Mouse (Mus musculus): ENCODE results near the gene Ring1.

Gene Ring1

GRCm38 (mm10) chr17:33991788-33992664 lies 32.5 kb downstream of the Ring1 start:
- DNase-seq, result peak; percentile 68 to 73

GRCm38 (mm10) chr17:33982136-33982535 lies 42.3 kb downstream of the Ring1 start:
- peak; percentile 80 for DNase-seq

DNA sequence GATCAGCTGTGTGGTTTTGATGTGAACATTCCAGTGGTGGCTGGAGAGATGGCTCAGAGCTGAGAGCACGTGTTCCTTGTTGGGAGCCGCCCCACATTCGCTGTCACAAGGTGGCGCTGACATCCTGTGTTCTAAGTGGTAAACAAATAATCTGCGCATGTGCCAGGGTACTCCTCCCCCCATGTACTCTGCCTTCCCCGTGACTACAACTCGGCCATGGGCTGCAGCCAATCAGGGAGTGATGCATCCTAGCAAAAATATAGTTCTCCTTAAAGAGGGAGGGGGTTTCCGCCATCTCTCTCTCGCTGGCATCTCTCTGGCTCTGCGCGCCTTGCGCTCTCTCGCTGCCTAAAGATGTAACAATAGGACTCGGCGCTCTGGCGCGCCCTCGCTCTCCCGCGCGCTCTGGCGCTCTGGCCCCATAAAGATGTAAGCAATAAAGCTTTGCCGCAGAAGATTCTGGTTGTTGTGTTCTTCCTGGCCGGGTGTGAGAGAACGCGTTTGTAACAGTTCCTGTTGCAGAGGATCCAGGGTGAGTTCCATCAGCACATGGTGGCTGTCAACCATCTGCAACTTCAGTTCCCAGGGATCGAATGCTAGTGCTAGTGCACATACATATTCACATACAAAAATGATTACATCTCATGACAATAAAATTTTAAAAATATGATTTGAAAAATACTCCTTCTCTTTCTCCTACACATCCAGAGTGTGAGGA lies 43.1 kb downstream of the Ring1 start:
- peak; percentile 91 to 94 for DNase-seq

DNA sequence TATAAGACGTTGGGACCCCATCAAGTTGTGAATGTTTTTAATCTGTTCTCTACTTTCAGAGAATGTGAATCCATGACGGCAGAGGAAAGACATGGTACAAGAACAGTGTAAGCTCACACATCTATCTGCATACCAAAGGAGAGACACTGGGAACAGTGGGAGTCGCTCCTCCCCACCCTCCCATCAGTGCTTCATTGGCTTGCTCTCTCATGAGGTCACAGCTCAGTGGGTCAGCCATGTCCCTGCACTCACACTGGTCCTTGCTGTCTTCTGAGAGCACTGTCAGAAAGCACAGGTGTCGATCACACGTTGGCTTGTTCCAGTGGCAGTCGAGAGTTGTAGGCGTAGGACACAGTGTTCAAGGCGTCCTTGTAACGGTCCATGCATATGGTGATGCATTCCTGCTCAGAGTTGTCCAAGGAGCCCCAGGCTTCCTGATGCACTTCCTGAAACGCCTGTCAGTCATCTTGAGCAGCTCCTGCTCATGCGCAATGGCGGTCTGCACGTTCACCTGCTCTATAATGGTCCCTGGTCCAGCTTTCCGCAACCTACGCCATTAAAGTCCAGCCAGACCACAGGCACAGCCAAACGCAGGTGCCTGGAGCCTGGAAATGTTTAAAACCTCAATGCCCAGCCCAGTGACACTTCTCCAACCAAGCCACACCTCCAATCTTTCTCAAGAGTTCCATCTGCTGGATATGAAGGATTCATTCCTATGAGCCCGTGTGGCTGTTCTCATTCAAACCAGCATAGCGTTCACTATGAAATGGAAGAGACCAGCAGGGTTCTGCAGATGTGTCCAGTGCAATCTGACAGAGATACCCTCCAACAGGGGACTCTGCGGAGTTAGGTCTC lies 44.1 kb downstream of the Ring1 start:
- DNase-seq, result no peak

DNA sequence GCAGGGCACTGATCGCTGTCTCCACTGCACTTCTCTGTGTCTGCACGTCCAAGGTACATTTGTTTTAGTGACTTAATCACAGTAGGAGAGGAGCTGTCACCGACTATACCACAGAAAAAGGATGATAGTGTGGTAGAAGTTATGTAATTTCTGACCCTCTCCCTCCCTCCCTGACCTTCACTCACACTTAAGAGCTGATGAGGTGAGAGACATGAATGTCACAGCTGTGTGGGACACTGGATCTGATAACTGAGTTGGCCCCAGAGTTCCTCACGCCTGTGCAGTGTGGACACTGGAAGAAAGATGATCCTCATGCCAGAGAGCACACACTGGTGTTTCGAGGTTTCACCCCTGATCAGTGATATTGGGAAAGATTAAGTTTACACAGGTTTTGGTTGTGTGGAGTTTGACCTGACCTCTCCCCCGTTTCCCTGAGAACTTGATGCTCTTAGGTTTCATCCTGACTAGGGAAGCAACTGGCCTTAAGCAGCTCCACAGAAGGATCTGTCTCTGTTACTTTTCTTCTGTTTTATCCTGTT lies 44.9 kb downstream of the Ring1 start:
- DNase-seq, result no peak

GRCm38 (mm10) chr17:33978631-33979031 lies 45.8 kb downstream of the Ring1 start:
- peak; percentile 73 to 87 for DNase-seq

DNA sequence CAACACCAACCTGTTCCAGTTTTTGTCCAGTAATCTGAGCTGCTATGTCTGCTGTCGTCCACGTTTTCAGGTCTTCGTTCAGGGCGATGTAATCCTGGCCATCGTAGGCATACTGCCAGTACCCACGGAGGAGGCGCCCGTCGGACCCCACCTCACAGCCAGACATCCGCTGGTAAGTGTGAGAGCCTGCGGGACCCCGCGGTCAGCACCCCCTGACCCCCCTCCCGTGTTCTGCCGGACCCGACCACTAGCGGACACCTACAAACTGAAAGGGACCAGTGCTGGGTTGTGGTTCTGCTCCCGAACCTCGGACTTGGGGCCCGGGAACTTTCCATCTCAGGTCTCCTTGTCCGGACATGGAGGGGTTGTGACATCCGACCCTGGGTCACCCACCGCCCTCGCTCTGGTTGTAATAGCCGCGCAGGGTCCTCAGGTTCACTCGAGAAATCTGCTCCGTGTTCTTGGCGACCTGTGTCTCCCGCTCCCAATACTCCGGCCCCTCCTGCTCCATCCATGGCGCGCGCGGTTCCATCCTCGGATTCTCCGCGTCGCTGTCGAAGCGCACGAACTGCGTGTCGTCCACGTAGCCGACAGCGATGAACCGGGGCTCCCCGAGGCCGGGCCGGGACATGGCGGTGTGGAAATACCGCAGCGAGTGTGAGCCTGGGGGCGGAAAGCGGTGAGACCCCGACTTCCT lies 46.5 kb downstream of the Ring1 start:
- no peak for DNase-seq

- no peak for DNase-seq
These were observed 50.9 kb downstream of the Ring1 start for GRCm38 (mm10) chr17:33973572-33973971.

DNA sequence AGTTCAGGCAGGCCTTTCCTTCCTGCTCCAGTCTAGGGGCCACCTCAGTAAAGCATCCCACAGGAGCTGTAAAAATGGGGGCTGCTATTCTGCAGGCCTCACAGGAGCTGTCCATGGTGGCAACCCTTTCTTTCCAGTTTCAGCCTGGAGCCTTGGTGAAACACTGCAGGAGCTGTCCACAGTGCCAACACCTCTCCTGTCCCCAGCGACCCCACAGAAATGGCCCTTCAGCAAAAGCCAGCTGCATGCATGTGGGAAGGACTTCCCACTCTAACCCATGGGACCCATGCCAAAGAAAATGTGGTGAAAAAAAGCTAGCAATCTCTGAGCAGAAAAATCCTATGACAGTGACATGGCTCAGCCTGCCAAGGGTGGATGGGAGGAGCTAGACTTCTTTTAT lies 51.8 kb downstream of the Ring1 start:
- DNase-seq, result peak; percentile 79 to 83

All from kidney, postnatal 4 days (tissue).